Mouse (Mus musculus): ENCODE data around the gene Sgsm1. TPM values are rescaled to one million over a fixed set of nuclear protein-coding genes. Genes with fewer than 3 reads are reported as not detected.

Sgsm1 gene
- total RNA-seq, 1 experiment = 7.1 TPM

DNA sequence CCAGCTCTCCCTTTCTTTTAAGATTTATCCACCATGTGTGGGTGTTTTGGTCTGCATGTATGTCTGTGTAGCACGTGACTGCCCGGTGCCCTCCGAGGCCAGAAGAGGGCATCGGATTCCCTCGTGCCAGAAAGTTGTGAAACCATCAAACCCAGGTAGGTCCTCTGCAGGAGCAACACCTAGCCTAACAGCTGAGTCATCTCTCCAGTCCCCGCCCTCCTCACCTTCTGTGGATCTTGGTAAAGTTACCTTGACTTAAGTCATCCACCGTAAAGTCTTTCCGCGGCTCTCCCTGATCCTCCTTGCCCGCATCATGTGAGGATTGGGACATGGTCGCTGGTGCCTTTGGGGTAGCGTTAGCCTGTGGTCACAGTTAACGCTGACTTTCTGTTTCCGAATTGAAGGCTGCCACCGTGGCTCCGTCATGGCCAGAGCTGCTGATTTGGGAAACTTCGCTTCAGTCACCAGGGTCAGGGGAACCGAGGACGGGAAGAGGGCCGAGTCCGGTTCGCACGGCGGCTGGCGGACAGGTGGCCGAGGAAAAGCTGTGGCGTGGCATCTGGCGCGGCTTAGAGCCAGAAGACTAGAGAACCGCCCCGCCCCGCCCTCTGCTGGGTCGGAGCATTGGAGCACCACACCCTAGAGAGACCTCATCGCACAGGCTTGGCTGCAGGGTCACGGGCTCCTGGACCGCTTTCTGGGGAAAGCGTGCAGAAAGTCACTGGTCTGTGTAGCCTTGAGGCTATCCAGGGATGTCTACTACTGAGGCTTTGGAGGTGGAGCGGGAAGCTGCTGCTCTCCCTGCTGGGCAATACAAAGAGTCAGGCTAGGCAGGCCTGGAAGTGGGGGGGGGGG is 13.4 kb upstream of the Sgsm1 start:
- Histone ChIP-seq H3K9ac (ENCODE audit: insufficient read depth, low read depth, low read length, poor library complexity, severe bottlenecking) (peak overlapping the region; percentile 86), H3K4me1 (ENCODE audit: control insufficient read depth in 2 of 2, insufficient read depth in 2 of 2, low read length in 2 of 2, poor library complexity in 1 of 2) (peaks cover 8 to 31% of the 10 kb centered on the region in 2 experiments), H3K9me3 (ENCODE audit: control insufficient read depth, insufficient read depth, low read depth, low read length) (no peaks in the 10 kb centered on the region), H3K4me3 (ENCODE audit: insufficient read depth in 1 of 2, low read depth in 1 of 2, low read length in 2 of 2, poor library complexity in 1 of 2, severe bottlenecking in 1 of 2) (peak overlapping the region; percentile 86 to 89), H3K27ac (ENCODE audit: insufficient read depth, low read depth, low read length, poor library complexity, severe bottlenecking) (peak overlapping the region; percentile 96), H3K36me3 (ENCODE audit: control insufficient read depth, insufficient read depth, low read length, poor library complexity, severe bottlenecking) (peaks cover 16% of the 10 kb centered on the region)
- in situ Hi-C loops (cut with MboI; ENCODE audit: low sequenced_read_pairs in 2 of 2, unreplicated experiment in 2 of 2) = no loop called here
- peak; percentile 38; the same call in 1 of the 2 replicates for TF ChIP-seq MAFK (IDR thresholded peaks at IDR 0.05; ENCODE audit: insufficient read depth, low read depth, low read length)
- no peak for TF ChIP-seq ZC3H11A (IDR thresholded peaks at IDR 0.05; ENCODE audit: borderline replicate concordance, low read depth, low read length)
- no peak for TF ChIP-seq HCFC1 (IDR thresholded peaks at IDR 0.05; ENCODE audit: borderline replicate concordance, insufficient read depth, low read length)
- no peak for TF ChIP-seq ZNF384 (IDR thresholded peaks at IDR 0.05; ENCODE audit: low read depth, low read length)
- TF ChIP-seq CHD2 (IDR thresholded peaks at IDR 0.05; ENCODE audit: low read depth, low read length) = no peak
- peak; percentile 83 for DNase-seq (ENCODE audit: low read depth, low spot score)

DNA sequence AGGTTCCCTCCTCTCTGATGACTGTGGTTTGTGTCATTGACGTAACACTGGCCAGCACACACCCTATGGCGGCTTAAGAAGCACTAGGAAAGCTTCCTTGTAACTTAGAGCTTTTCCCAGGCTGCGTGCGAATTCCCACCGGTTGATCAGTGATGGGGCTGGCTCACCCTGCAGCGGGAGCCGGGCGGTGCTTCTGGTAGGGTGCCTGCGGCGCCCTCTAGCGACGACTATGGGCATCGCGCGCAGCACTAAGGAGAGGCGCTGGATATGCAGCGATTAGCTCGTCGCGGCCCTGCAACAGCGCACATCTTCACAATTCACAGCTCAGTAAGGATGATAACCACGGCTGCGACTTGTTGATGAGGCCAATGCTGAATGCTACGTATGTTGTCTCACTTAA is 3.4 kb upstream of the Sgsm1 start:
- H3K4me3 ChIP-seq (ENCODE audit: insufficient read depth in 1 of 2, low read depth in 1 of 2, low read length in 2 of 2, poor library complexity in 1 of 2, severe bottlenecking in 1 of 2) = peak overlapping the region; percentile 33 to 47; a peak in 3 of 4 replicates
- peaks cover 0 to 6% of the 10 kb centered on the region in 2 experiments; a peak in 1 of 4 replicates for H3K4me1 ChIP-seq (ENCODE audit: control insufficient read depth in 2 of 2, insufficient read depth in 2 of 2, low read length in 2 of 2, poor library complexity in 1 of 2)
- DNase-seq (ENCODE audit: low read depth, low spot score) = peak; percentile 80
- TF ChIP-seq HCFC1 (IDR thresholded peaks at IDR 0.05; ENCODE audit: borderline replicate concordance, insufficient read depth, low read length) (peak; percentile 46; the same call in 1 of the 2 replicates), CHD2 (IDR thresholded peaks at IDR 0.05; ENCODE audit: low read depth, low read length) (no peak), ZNF384 (IDR thresholded peaks at IDR 0.05; ENCODE audit: low read depth, low read length) (no peak)
- H3K27ac ChIP-seq (ENCODE audit: insufficient read depth, low read depth, low read length, poor library complexity, severe bottlenecking) = no peak overlapping the region
- H3K9ac ChIP-seq (ENCODE audit: insufficient read depth, low read depth, low read length, poor library complexity, severe bottlenecking) = no peak overlapping the region
- H3K36me3 ChIP-seq (ENCODE audit: control insufficient read depth, insufficient read depth, low read length, poor library complexity, severe bottlenecking) = peaks cover 9% of the 10 kb centered on the region
- no peaks in the 10 kb centered on the region for H3K9me3 ChIP-seq (ENCODE audit: control insufficient read depth, insufficient read depth, low read depth, low read length)
- in situ Hi-C loops (cut with MboI; ENCODE audit: low sequenced_read_pairs in 2 of 2, unreplicated experiment in 2 of 2) = no loop called here

DNA sequence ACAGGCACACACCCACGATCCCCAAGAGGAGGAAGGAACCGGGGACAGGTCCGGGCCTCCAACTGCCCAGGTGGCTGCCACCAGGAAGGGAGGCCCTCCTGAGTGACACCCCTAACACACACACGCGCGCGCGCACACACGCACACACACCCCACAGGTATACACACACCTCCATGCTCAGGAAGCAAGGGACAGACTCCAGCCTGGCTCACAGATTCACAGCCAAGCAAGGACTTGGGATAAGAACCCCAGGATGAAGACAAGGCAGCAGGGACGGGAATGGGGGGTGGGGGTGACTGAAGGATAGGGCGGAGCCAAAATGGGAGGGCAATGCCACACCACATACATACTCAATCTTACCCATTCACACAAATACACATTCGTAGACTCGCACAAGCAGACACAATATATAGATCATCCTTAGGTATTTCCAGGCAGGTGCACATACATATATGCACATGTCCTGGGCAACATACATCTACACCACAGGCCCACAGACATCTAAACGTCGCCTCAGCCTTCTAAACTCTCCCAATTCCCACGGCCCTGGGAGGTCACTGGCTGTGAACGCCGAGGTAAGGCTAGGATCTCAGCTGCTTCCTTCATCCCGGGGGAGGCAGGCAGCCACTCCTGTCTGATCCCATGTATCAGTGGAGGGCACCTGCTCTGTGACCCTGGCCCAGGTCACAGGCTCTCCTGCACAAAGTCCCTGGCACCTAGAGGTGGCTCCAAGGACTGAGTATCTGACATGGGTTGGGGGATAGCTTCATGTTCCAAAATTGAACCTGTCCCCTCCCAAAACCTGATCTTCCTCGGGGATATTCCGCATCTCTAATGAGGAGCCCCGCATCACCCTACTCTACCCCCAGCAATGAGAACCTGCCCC is 852 bp downstream of the Sgsm1 start:
- in situ Hi-C loops (cut with MboI; ENCODE audit: low sequenced_read_pairs in 2 of 2, unreplicated experiment in 2 of 2) = no loop called here
- Histone ChIP-seq H3K4me1 (ENCODE audit: control insufficient read depth in 2 of 2, insufficient read depth in 2 of 2, low read length in 2 of 2, poor library complexity in 1 of 2) (peaks cover 0 to 9% of the 10 kb centered on the region in 2 experiments; a peak in 1 of 4 replicates), H3K4me3 (ENCODE audit: insufficient read depth in 1 of 2, low read depth in 1 of 2, low read length in 2 of 2, poor library complexity in 1 of 2, severe bottlenecking in 1 of 2) (peak overlapping the region; percentile 77 to 92), H3K27ac (ENCODE audit: insufficient read depth, low read depth, low read length, poor library complexity, severe bottlenecking) (no peak overlapping the region), H3K9ac (ENCODE audit: insufficient read depth, low read depth, low read length, poor library complexity, severe bottlenecking) (peak overlapping the region; percentile 72), H3K9me3 (ENCODE audit: control insufficient read depth, insufficient read depth, low read depth, low read length) (no peaks in the 10 kb centered on the region), H3K36me3 (ENCODE audit: control insufficient read depth, insufficient read depth, low read length, poor library complexity, severe bottlenecking) (no peaks in the 10 kb centered on the region)
- DNase-seq (ENCODE audit: low read depth, low spot score) = no peak
- no peak for TF ChIP-seq ZC3H11A (IDR thresholded peaks at IDR 0.05; ENCODE audit: borderline replicate concordance, low read depth, low read length)
- no peak for TF ChIP-seq HCFC1 (IDR thresholded peaks at IDR 0.05; ENCODE audit: borderline replicate concordance, insufficient read depth, low read length)
- no peak for TF ChIP-seq CHD2 (IDR thresholded peaks at IDR 0.05; ENCODE audit: low read depth, low read length)
- no peak for TF ChIP-seq MAFK (IDR thresholded peaks at IDR 0.05; ENCODE audit: insufficient read depth, low read depth, low read length)

DNA sequence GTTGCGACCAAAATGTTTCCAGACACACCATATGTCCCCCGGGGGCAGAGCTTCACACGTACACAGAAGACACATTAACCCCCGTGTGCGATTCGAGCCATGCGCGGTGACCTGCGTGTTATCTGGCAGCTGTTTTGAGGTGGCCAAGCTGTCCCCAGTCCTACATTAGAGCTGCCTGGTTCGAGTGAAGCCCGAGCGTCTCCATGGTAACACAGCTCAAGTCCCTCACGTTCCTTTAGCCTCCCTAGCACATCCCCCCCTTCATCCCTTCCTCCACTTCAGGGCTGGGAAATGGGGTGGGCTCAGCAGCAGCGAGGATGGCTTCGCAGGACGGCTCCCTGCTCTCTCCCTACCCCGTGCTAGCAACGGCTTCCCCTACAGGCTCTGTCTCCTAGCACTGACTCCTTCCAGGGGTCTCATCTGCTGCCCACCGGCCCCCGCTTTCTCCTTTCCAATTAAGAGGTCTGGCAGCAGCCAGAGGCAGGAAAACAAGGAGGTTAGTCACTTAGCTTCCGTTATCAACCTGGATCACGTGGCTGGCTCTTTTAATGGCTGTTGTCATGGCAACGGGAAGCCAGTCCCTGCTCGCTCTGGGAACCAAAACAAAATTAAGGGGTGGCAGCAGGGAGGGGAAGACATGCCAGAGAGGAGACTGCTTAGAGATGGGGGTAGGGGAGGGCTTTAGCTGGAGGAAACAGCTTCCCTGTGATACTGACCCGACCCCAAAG is 3.7 kb downstream of the Sgsm1 start:
- peaks cover 0 to 9% of the 10 kb centered on the region in 2 experiments; a peak in 1 of 4 replicates for H3K4me1 ChIP-seq (ENCODE audit: control insufficient read depth in 2 of 2, insufficient read depth in 2 of 2, low read length in 2 of 2, poor library complexity in 1 of 2)
- DNase-seq (ENCODE audit: low read depth, low spot score) = no peak
- peak overlapping the region in 1 of 2 experiments; percentile 34; a peak in 1 of 4 replicates for H3K4me3 ChIP-seq (ENCODE audit: insufficient read depth in 1 of 2, low read depth in 1 of 2, low read length in 2 of 2, poor library complexity in 1 of 2, severe bottlenecking in 1 of 2)
- no peaks in the 10 kb centered on the region for H3K9me3 ChIP-seq (ENCODE audit: control insufficient read depth, insufficient read depth, low read depth, low read length)
- in situ Hi-C loops (cut with MboI; ENCODE audit: low sequenced_read_pairs in 2 of 2, unreplicated experiment in 2 of 2) = no loop called here
- peak overlapping the region; percentile 41; the same call in 1 of the 2 replicates for H3K9ac ChIP-seq (ENCODE audit: insufficient read depth, low read depth, low read length, poor library complexity, severe bottlenecking)
- no peak for TF ChIP-seq CHD2 (IDR thresholded peaks at IDR 0.05; ENCODE audit: low read depth, low read length)
- no peak for TF ChIP-seq HCFC1 (IDR thresholded peaks at IDR 0.05; ENCODE audit: borderline replicate concordance, insufficient read depth, low read length)
- H3K27ac ChIP-seq (ENCODE audit: insufficient read depth, low read depth, low read length, poor library complexity, severe bottlenecking) = no peak overlapping the region
- H3K36me3 ChIP-seq (ENCODE audit: control insufficient read depth, insufficient read depth, low read length, poor library complexity, severe bottlenecking) = no peaks in the 10 kb centered on the region

Data from ES-E14 (cell line).